Mouse (Mus musculus): ENCODE measurements around the gene Rbm15.

DNA sequence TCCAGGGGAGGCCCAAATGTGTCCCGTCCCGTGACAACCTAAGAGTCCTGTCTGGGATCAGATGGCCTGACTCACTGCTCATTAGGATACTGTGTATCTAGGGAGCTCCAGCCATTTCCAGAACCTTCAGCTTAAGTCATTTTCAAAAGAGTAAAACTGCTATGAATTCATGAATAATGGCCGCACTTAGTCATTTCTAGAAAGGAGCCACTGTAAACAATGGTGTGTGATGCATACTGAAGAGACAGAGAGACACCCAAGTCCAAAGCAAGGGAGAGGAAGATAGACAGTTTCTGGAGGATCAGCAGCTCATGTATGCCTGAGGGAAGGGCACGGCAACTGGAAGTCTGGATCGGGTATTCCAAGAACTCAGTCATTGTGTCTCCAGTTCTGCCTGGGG lies 45.2 kb upstream of the Rbm15 start:
- TF ChIP-seq CTCF (IDR thresholded peaks at IDR 0.05; ENCODE audit: low read depth, low read length): no peak
- TF ChIP-seq POLR2A (IDR thresholded peaks at IDR 0.05; ENCODE audit: extremely low read depth, insufficient read depth, low read length): no peak
